Mouse (Mus musculus) left cerebral cortex, postnatal 10 days (tissue): ENCODE results near the gene Olfr10. TPM values are rescaled to one million over a fixed set of nuclear protein-coding genes. Genes with fewer than 3 reads are reported as not detected.

Experiments
- DNase-seq, 2 experiments: peaks; one replicate each; pipeline ENCODE4 v3.0.0; 2021 to 2022; ENCODE audit warnings: low spot score in 2 of 2, mixed read lengths in 1 of 2; ENCODE audit errors: extremely low spot score in 1 of 2
- intact Hi-C: fragments of 180-260 bp; cut with DNase I; formaldehyde crosslinking; loops from one replicate; pipeline ENCODE4 v1.15.1; 2025
- total RNA-seq, 2 experiments: library from RNA; stranded (reverse); gene quantifications; 2 replicates each; pipeline ENCODE4 v1.2.3; 2021

The Olfr10 gene
- total RNA-seq = not detected

DNA sequence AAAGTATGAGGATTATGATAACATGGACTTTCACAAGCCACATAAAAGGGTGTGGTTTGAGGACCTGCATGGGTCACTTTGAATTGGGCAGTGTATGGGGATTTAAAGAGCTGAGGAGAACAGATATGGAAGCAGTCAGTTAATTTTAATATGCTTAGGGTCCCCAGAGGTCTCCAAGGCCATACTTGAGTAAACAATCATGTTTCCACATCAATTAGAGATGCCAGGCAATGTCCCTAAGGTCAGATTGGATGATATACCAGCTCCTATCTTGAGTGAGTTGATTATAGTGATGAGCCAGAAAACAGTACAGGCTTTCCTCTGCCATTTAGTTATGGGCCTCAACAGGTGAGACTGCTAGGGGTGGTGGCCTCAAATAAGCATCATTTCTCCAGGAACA is at the start of gene Olfr10:
TSS of gene Olfr10 (plus strand) at position 301 of the 400 bp plus-strand sequence.
- DNase-seq = no peak
- intact Hi-C loops = no loop called here

- no peak for DNase-seq
- intact Hi-C loops = no loop called here
Measured at GRCm38 (mm10) chr11:49259296-49259695, 45.2 kb upstream of the Olfr10 start.

- DNase-seq = no peak
- intact Hi-C loops = loop anchor here (10.0 kb wide), 1 partner anchor 455 kb away; the partner anchor contains the start of gene Rack1
Measured at GRCm38 (mm10) chr11:49259829-49260228, 44.7 kb upstream of the Olfr10 start.

GRCm38 (mm10) chr11:49260598-49261312 is 43.8 kb upstream of the Olfr10 start:
- intact Hi-C loops = loop anchor here (10.0 kb wide), 1 partner anchor 456 kb away; the partner anchor contains the start of gene Rack1
- DNase-seq = no peak

GRCm38 (mm10) chr11:49261313-49261855 is 43.2 kb upstream of the Olfr10 start:
- intact Hi-C loops = loop anchor here (10.0 kb wide), 1 partner anchor 457 kb away; the partner anchor contains the start of gene Rack1
- DNase-seq = no peak

DNA sequence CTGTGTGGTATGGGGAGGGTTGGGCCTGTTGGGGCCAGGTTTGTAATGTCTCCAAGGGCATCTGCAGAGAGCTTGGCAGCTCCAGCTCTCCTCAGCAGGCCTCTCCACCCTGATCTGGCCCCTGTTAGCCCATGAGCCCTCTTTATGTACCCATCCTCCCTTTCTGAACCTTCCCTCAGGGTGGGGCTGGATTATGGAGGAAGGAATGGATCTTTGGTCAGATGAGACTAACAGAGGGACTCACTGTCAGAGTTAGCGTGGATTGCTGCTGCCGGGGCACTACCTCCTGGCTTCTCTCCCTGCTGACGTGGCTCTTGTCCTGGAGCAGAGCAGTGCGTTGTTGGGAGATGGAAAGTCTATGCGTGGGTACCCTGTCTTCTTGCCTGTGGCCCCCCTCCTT is 42.3 kb upstream of the Olfr10 start:
- intact Hi-C loops = loop anchor here (10.0 kb wide), 1 partner anchor 457 kb away; the partner anchor contains the start of gene Rack1
- DNase-seq = no peak

- intact Hi-C loops = loop anchor here (10.0 kb wide), 1 partner anchor 458 kb away; the partner anchor contains the start of gene Rack1
- no peak for DNase-seq
Measured at GRCm38 (mm10) chr11:49263149-49263548, 41.4 kb upstream of the Olfr10 start.

DNA sequence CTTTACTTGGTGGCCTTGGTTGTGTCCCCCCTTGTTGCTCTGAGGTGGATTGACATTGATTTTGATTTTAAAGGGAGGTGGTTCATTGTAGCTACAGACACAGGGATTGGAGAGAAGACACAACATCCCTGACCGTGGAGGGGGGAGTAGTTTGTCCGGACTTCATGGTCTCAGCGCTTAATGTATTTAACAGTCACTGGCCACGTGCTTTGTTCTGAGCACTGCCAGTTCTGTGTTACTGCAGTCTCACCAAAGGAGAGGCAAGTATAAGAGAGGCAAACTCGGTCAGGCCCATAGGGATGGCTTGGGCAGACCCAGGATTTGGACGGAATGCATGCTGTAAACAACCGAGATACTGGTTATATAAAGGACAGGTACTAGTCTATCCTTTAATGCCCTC is 40.5 kb upstream of the Olfr10 start:
- no peak for DNase-seq
- intact Hi-C loops = loop anchor here (10.0 kb wide), 1 partner anchor 459 kb away; the partner anchor contains the start of gene Rack1

DNA sequence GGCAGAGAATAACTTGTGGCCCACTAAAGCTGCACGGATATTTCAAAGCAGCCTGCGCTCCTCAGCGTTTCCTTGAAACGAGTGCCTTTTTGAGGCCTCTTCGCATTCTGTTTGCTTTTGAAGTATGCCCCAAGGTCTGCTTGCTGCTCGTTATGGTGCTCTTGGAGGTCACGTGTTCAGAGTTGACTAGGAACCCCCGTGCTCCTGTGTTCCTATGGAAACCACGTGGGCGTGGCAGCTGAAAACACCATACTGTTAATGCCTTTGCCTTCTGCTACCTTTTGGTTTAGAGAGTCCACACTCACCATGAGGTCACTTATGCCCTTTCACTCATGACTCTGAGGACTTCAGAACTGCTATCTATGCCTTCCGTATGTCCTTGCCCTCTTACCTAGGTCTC is 39.9 kb upstream of the Olfr10 start:
- intact Hi-C loops = loop anchor here (5.0 to 10.0 kb wide), 2 partner anchors 67 to 460 kb away; partner anchors contain the start of gene Rack1
- no peak for DNase-seq

DNA sequence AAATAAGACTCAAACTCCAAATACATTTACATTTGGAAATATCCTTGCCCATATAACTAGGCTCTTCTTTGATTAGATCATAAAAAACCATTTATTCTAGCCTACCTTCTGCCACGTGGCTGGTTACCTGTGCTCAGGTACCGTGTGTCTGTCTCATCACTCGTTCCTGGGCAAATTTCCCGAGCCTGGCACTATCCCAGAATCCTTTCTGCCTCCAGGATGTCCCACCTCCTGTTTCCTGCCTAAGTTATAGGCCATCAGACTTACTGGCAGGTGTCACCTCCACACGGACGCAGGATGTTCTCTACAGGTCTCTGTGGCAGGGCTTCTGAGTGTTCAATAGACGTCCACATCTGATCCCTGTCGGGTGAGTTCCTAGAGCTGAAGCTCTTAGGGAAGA is 39.4 kb upstream of the Olfr10 start:
- intact Hi-C loops = loop anchor here (5.0 to 10.0 kb wide), 2 partner anchors 68 to 460 kb away; partner anchors contain the start of gene Rack1
- no peak for DNase-seq

GRCm38 (mm10) chr11:49266671-49267070 is 37.9 kb upstream of the Olfr10 start:
- no peak for DNase-seq
- intact Hi-C loops = loop anchor here (5.0 to 10.0 kb wide), 2 partner anchors 69 to 462 kb away; partner anchors contain the start of gene Rack1

- DNase-seq = no peak
- intact Hi-C loops = loop anchor here (5.0 to 10.0 kb wide), 2 partner anchors 70 to 463 kb away; partner anchors contain the start of gene Rack1
Measured at GRCm38 (mm10) chr11:49267316-49267715, 37.2 kb upstream of the Olfr10 start.

GRCm38 (mm10) chr11:49267970-49268579 is 36.5 kb upstream of the Olfr10 start:
- intact Hi-C loops = loop anchor here (5.0 to 10.0 kb wide), 2 partner anchors 71 to 463 kb away; partner anchors contain the start of gene Rack1
- DNase-seq = no peak

GRCm38 (mm10) chr11:49269761-49270160 is 34.8 kb upstream of the Olfr10 start:
- intact Hi-C loops = loop anchor here (5.0 to 10.0 kb wide), 5 partner anchors 72 to 465 kb away; partner anchors contain the start of genes Btnl9, Irgm1, Olfr1396 and Rack1
- DNase-seq = no peak

GRCm38 (mm10) chr11:49270368-49270767 is 34.2 kb upstream of the Olfr10 start:
- no peak for DNase-seq
- intact Hi-C loops = loop anchor here (5.0 kb wide), 3 partner anchors 83 to 398 kb away; partner anchors contain the start of genes Btnl9, Irgm1 and Olfr1396

- intact Hi-C loops = loop anchor here (5.0 kb wide), 3 partner anchors 84 to 399 kb away; partner anchors contain the start of genes Btnl9, Irgm1 and Olfr1396
- peak; percentile 28 to 38 for DNase-seq
Measured at GRCm38 (mm10) chr11:49271334-49271733, 33.2 kb upstream of the Olfr10 start.

- intact Hi-C loops = loop anchor here (5.0 kb wide), 3 partner anchors 87 to 402 kb away; partner anchors contain the start of genes Btnl9, Irgm1 and Olfr1396
- no peak for DNase-seq
Measured at GRCm38 (mm10) chr11:49273834-49274519, 30.6 kb upstream of the Olfr10 start.

DNA sequence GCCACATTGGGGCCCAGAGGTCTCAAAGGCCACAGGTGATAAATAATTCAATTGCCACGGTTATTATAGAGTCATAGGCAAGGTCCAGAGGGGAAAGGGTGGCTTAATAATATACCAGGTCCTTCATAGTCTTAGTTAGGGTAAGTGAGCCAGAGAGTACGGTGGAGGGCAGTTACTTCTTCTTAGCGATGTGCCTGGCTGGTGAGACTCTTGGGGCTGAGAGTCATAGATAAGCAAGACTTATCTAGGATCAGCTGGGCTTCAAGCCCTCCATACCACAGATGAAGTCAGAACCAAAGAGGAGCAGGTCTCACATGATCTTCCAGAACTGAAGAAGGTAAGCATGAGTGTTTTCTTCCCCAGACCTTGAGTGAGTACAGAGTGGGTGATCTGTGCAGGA is 26.3 kb upstream of the Olfr10 start, which contains the start of gene Olfr1393:
TSS of gene Olfr1393 (plus strand) at position 83 of the 400 bp plus-strand sequence.
- intact Hi-C loops = no loop called here
- no peak for DNase-seq
